Mouse (Mus musculus) thymus, postnatal 25 days (tissue): ENCODE data around the gene Gng4.

Experiments used
- DNase-seq: peaks from one replicate; pipeline ENCODE4 v3.0.0; 2022

Gng4 gene

GRCm38 (mm10) chr13:13820234-13821123, 36.6 kb downstream of the Gng4 start:
- DNase-seq: no peak

- no peak for DNase-seq
Measured at GRCm38 (mm10) chr13:13824946-13825345, 41.1 kb downstream of the Gng4 start.

GRCm38 (mm10) chr13:13826533-13826932, 42.7 kb downstream of the Gng4 start:
- DNase-seq: no peak

GRCm38 (mm10) chr13:13828125-13828524, 44.3 kb downstream of the Gng4 start:
- DNase-seq: peak; percentile 29

GRCm38 (mm10) chr13:13830469-13831074, 46.7 kb downstream of the Gng4 start:
- DNase-seq: no peak

- peak; percentile 59 for DNase-seq
Measured at GRCm38 (mm10) chr13:13835180-13835579, 51.3 kb downstream of the Gng4 start.

GRCm38 (mm10) chr13:13845021-13845420, 61.2 kb downstream of the Gng4 start:
- peak; percentile 36 for DNase-seq

GRCm38 (mm10) chr13:13847075-13847599, 63.3 kb downstream of the Gng4 start:
- no peak for DNase-seq

GRCm38 (mm10) chr13:13857190-13857589, 73.3 kb downstream of the Gng4 start:
- no peak for DNase-seq

GRCm38 (mm10) chr13:13862346-13862745, 78.5 kb downstream of the Gng4 start:
- DNase-seq: no peak

- no peak for DNase-seq
Measured at GRCm38 (mm10) chr13:13862941-13863340, 79.1 kb downstream of the Gng4 start.

GRCm38 (mm10) chr13:13866339-13866738, 82.5 kb downstream of the Gng4 start:
- no peak for DNase-seq

- DNase-seq: no peak
Measured at GRCm38 (mm10) chr13:13867078-13867759, 83.4 kb downstream of the Gng4 start.

- DNase-seq: peak; percentile 36
Measured at GRCm38 (mm10) chr13:13867922-13868321, 84.1 kb downstream of the Gng4 start.
